Mouse (Mus musculus): ENCODE results near the gene Id3. TPM values are rescaled to one million over a fixed set of nuclear protein-coding genes. Genes with fewer than 3 reads are reported as not detected.
A peak's percentile ranks its signal among the peaks of the same experiment; 100 is the strongest.

Gene Id3
- polyA plus RNA-seq, 1 experiment from 2014 or later = 114 TPM

DNA sequence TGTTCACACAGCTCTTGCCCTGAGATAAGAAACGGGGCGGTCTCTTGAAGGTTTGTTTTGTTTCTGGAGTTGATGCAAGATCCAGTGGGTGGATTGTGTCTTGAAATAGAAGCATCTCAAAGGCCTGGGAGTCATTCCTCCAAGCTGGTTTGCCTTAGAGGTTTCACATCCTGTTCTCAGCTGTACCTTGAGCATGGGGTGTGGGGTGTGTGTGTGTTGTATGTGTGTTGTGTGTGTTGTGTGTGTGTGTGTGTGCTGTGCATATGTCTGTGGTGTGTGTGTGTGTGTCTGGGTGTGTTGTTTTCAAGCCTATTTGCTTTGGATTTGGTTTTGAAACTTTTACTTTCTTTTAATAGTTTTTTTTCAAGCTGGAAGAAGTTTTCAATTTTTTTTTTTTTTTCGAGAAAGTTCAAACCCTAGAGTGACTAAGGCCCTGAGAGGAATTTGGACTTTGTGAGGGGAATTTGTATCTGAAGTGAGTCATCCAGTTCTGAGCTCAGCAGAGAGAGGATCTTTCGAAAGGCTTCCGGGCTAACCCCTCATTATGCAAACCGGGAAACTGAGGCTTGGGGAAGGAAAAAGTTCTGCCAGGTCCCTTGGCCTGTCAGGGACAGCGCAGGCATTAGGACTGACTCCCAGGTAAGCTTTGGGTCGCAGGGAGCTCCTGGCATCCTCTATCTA, 20.0 kb upstream of the Id3 start:
- no peaks in the 10 kb centered on the region for H3K4me1 ChIP-seq (ENCODE audit: control insufficient read depth, insufficient read depth, low read length)
- no peak overlapping the region for H3K4me3 ChIP-seq (ENCODE audit: low read depth, low read length)
- H3K9me3 ChIP-seq (replicated peaks; ENCODE audit: control insufficient read depth, low read length, poor library complexity, severe bottlenecking) = no peaks in the 10 kb centered on the region
- no peak for ATAC-seq
- H3K27ac ChIP-seq (ENCODE audit: low read length) = no peak overlapping the region
- H3K4me2 ChIP-seq (ENCODE audit: low read length) = no peak overlapping the region
- H3K9ac ChIP-seq (ENCODE audit: low read depth, low read length) = no peak overlapping the region
- H3K27me3 ChIP-seq (ENCODE audit: control insufficient read depth, insufficient read depth, low read depth, low read length) = no peaks in the 10 kb centered on the region
- H3K36me3 ChIP-seq (ENCODE audit: control insufficient read depth, insufficient read depth, low read length) = no peaks in the 10 kb centered on the region
- 79% methylated on average over 8 of the region's 8 CpGs for WGBS

DNA sequence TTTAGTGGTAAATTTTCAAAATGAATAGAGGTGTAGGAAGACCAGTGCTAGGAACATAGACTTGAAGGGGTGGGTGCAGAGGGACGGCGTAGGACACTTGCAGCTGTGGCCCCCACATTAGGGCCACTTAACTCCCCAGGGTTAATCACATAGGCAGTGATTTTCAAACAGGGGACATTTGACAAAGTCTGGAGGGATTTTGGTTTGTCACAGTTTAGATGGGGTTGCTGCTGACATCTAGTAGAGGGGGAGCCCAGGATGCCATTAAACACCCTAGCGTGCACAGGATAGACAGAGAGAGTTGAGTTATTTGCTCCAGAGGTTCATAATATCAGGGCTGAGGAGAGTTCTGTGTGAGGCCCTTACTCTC, 19.5 kb upstream of the Id3 start:
- H3K4me1 ChIP-seq (ENCODE audit: control insufficient read depth, insufficient read depth, low read length) = no peaks in the 10 kb centered on the region
- H3K36me3 ChIP-seq (ENCODE audit: control insufficient read depth, insufficient read depth, low read length) = no peaks in the 10 kb centered on the region
- WGBS = 89% methylated on average over 3 of the region's 3 CpGs
- no peaks in the 10 kb centered on the region for H3K27me3 ChIP-seq (ENCODE audit: control insufficient read depth, insufficient read depth, low read depth, low read length)
- H3K9ac ChIP-seq (ENCODE audit: low read depth, low read length) = no peak overlapping the region
- no peak overlapping the region for H3K4me2 ChIP-seq (ENCODE audit: low read length)
- H3K4me3 ChIP-seq (ENCODE audit: low read depth, low read length) = no peak overlapping the region
- no peak for ATAC-seq
- no peaks in the 10 kb centered on the region for H3K9me3 ChIP-seq (replicated peaks; ENCODE audit: control insufficient read depth, low read length, poor library complexity, severe bottlenecking)
- no peak overlapping the region for H3K27ac ChIP-seq (ENCODE audit: low read length)

DNA sequence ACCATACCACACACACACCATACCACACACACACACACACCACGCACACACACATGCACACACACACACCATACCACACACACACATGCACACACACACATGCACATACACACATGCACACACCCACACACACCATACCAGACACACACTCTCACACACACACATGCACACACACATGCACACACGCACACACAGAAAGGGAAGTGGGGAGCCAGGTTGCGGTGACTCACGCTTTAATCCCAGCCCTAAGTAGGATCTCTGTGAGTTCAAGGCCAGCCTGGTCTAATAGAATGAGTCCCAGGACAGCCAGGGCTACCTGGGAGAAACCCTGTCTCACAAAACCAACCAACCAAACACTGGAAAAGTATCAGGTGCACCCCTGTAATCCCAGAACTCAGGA, 18.7 kb upstream of the Id3 start:
- Histone ChIP-seq H3K27me3 (ENCODE audit: control insufficient read depth, insufficient read depth, low read depth, low read length) (no peaks in the 10 kb centered on the region), H3K4me3 (ENCODE audit: low read depth, low read length) (no peak overlapping the region), H3K27ac (ENCODE audit: low read length) (no peak overlapping the region), H3K9ac (ENCODE audit: low read depth, low read length) (no peak overlapping the region), H3K4me1 (ENCODE audit: control insufficient read depth, insufficient read depth, low read length) (no peaks in the 10 kb centered on the region), H3K9me3 (replicated peaks; ENCODE audit: control insufficient read depth, low read length, poor library complexity, severe bottlenecking) (no peaks in the 10 kb centered on the region), H3K4me2 (ENCODE audit: low read length) (no peak overlapping the region), H3K36me3 (ENCODE audit: control insufficient read depth, insufficient read depth, low read length) (no peaks in the 10 kb centered on the region)
- ATAC-seq = no peak
- WGBS = 98% methylated on average over 4 of the region's 4 CpGs

DNA sequence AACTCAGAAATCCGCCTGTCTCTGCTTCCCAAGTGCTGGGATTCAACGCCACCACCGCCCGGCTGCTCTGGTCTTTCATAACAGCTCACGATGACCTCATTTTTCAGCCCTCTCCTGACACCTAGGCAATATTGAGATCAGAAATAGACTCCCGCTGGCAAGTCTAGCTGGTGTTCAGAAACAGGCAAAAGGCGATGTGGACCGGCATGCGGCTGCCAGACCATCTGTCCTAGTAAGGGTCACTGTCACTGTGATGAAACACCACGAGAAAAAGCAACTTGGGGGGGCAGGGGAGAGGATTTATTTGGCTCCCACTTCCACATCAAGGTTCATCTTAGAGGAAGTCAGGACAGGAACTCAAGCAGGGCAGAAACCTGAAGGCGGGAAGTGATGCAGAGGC, 17.8 kb upstream of the Id3 start:
- Histone ChIP-seq H3K4me2 (ENCODE audit: low read length) (no peak overlapping the region), H3K36me3 (ENCODE audit: control insufficient read depth, insufficient read depth, low read length) (no peaks in the 10 kb centered on the region), H3K4me3 (ENCODE audit: low read depth, low read length) (no peak overlapping the region), H3K9me3 (replicated peaks; ENCODE audit: control insufficient read depth, low read length, poor library complexity, severe bottlenecking) (no peaks in the 10 kb centered on the region), H3K27ac (ENCODE audit: low read length) (no peak overlapping the region), H3K4me1 (ENCODE audit: control insufficient read depth, insufficient read depth, low read length) (no peaks in the 10 kb centered on the region), H3K9ac (ENCODE audit: low read depth, low read length) (no peak overlapping the region), H3K27me3 (ENCODE audit: control insufficient read depth, insufficient read depth, low read depth, low read length) (no peaks in the 10 kb centered on the region)
- ATAC-seq = no peak
- WGBS = 94% methylated on average over 11 of the region's 11 CpGs

DNA sequence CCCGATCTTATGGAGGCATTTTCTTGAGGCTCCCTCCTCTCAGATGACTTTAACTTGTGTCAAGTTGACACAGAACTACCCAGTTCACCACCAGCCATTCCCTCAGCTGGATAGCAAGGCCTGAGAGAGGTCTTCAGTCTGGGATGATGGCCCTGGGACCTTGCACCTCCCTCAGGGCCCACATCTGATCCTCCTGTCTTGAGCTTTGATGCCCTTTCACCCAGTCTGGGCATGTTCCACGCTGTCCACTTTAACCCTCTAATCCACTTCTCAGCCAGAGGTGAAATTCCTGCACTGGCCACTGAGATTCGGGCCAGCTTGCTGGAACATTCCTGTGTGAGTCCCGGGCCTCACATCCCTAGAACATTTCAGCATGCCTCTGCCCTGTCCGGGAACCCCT, 17.3 kb upstream of the Id3 start:
- H3K27me3 ChIP-seq (ENCODE audit: control insufficient read depth, insufficient read depth, low read depth, low read length) = no peaks in the 10 kb centered on the region
- no peak overlapping the region for H3K9ac ChIP-seq (ENCODE audit: low read depth, low read length)
- no peak overlapping the region for H3K4me3 ChIP-seq (ENCODE audit: low read depth, low read length)
- no peak overlapping the region for H3K27ac ChIP-seq (ENCODE audit: low read length)
- WGBS = 75% methylated on average over 5 of the region's 5 CpGs
- H3K4me2 ChIP-seq (ENCODE audit: low read length) = no peak overlapping the region
- no peaks in the 10 kb centered on the region for H3K36me3 ChIP-seq (ENCODE audit: control insufficient read depth, insufficient read depth, low read length)
- H3K4me1 ChIP-seq (ENCODE audit: control insufficient read depth, insufficient read depth, low read length) = no peaks in the 10 kb centered on the region
- no peaks in the 10 kb centered on the region for H3K9me3 ChIP-seq (replicated peaks; ENCODE audit: control insufficient read depth, low read length, poor library complexity, severe bottlenecking)
- no peak for ATAC-seq

DNA sequence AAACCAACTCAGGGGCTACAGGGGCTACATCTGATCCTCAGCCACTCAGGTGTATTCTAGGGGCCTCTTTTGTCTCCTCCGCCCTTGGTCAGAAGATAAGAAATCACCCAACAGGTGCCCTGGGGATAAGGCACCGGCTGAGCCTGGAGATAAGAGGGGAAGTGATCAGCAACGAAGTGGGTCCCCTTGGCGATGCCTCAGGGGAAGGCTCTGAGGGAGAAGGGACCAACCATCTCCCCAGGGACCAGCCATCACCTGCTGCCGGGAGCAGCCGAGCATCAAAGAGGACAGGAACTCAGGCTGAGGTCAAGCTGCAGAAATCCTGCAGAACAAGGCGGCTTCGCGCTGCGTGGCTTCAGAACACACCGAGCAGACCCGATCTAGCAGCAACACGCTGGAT, 15.6 kb upstream of the Id3 start:
- Histone ChIP-seq H3K9me3 (replicated peaks; ENCODE audit: control insufficient read depth, low read length, poor library complexity, severe bottlenecking) (no peaks in the 10 kb centered on the region), H3K36me3 (ENCODE audit: control insufficient read depth, insufficient read depth, low read length) (no peaks in the 10 kb centered on the region), H3K27me3 (ENCODE audit: control insufficient read depth, insufficient read depth, low read depth, low read length) (no peaks in the 10 kb centered on the region), H3K27ac (ENCODE audit: low read length) (no peak overlapping the region), H3K4me1 (ENCODE audit: control insufficient read depth, insufficient read depth, low read length) (no peaks in the 10 kb centered on the region), H3K9ac (ENCODE audit: low read depth, low read length) (no peak overlapping the region), H3K4me2 (ENCODE audit: low read length) (no peak overlapping the region), H3K4me3 (ENCODE audit: low read depth, low read length) (no peak overlapping the region)
- no peak for ATAC-seq
- 68% methylated on average over 13 of the region's 13 CpGs for WGBS

DNA sequence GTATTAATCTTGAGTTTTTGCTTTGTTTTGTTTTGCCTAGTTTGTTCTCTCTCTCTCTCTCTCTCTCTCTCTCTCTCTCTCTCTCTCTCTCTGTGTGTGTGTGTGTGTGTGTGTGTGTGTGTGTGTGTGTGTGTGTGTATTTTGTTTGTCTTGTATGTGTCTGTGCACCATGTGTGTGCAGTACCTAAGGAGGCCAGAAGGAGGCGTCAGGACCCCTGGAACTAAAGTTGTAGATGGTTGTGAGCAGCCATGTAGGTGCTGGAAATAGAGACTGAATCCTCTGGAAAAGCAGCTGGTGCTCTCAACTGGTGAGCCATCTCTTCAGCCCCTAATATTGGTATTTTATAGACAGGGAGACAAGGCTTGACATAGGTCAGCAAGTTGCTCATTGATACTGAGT, 13.5 kb upstream of the Id3 start:
- ATAC-seq = no peak
- H3K4me3 ChIP-seq (ENCODE audit: low read depth, low read length) = no peak overlapping the region
- H3K27me3 ChIP-seq (ENCODE audit: control insufficient read depth, insufficient read depth, low read depth, low read length) = no peaks in the 10 kb centered on the region
- H3K4me2 ChIP-seq (ENCODE audit: low read length) = no peak overlapping the region
- no peaks in the 10 kb centered on the region for H3K9me3 ChIP-seq (replicated peaks; ENCODE audit: control insufficient read depth, low read length, poor library complexity, severe bottlenecking)
- no peak overlapping the region for H3K9ac ChIP-seq (ENCODE audit: low read depth, low read length)
- no peaks in the 10 kb centered on the region for H3K36me3 ChIP-seq (ENCODE audit: control insufficient read depth, insufficient read depth, low read length)
- H3K4me1 ChIP-seq (ENCODE audit: control insufficient read depth, insufficient read depth, low read length) = peaks cover 4% of the 10 kb centered on the region; the same call in 1 of the 2 replicates
- no peak overlapping the region for H3K27ac ChIP-seq (ENCODE audit: low read length)
- 82% methylated on average over 1 of the region's 1 CpGs for WGBS

DNA sequence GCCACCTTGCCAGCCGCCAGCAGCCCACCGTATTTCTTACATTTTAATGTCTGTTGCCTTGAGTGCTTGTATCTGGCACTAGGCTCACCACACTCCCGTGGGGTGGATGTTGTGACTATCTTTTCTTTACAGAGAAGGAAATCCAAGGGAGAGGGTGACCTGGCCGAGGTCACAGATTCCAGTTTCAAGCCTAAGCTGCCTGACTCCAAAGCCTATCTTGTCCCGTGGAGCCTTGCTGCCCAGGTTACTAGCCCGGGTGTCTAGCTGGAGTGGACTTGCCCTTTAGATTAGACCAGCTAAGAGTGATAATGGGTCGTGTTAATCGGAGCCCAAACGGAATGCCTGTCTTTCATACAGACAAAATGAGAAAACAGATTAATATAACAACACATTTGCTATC, 9.5 kb upstream of the Id3 start:
- no peak for ATAC-seq
- no peak overlapping the region for H3K4me2 ChIP-seq (ENCODE audit: low read length)
- H3K9me3 ChIP-seq (replicated peaks; ENCODE audit: control insufficient read depth, low read length, poor library complexity, severe bottlenecking) = no peaks in the 10 kb centered on the region
- 0 out of 2 replicates have a peak overlapping the region, but pooled peaks have one; percentile 26 for H3K9ac ChIP-seq (ENCODE audit: low read depth, low read length)
- peaks cover 13% of the 10 kb centered on the region for H3K4me1 ChIP-seq (ENCODE audit: control insufficient read depth, insufficient read depth, low read length)
- H3K27ac ChIP-seq (ENCODE audit: low read length) = peak overlapping the region; percentile 80
- H3K27me3 ChIP-seq (ENCODE audit: control insufficient read depth, insufficient read depth, low read depth, low read length) = no peaks in the 10 kb centered on the region
- 11% methylated on average over 9 of the region's 9 CpGs for WGBS
- H3K36me3 ChIP-seq (ENCODE audit: control insufficient read depth, insufficient read depth, low read length) = no peaks in the 10 kb centered on the region
- no peak overlapping the region for H3K4me3 ChIP-seq (ENCODE audit: low read depth, low read length)

DNA sequence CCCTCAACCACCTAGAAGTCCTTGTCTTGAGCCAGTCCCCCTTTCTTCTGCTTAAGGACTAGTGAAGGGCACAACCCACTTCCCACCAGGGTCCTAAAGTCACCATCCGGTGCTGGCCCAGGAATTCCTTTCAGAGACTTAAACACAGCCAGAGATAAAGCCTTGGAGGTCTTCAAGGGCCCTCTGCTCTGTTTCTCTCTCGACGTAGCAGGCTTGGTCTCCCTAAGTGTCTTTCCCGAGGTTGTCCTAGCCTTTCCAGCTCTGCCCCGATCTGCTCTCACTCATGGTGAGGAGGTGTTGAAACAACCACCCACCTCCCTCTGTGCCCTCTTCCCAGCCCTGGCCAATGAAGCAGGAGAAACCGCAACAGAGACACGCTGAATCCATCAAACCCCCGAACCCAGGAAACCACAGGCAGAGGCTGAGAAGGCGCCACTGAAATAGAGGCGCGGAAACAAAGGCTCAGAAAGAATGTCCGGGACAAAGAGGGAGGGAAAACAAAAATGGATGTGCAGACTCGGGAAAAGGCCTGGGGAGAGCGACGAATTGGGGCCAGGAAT, 8.8 kb upstream of the Id3 start:
- 1% methylated on average over 15 of the region's 15 CpGs for WGBS
- Histone ChIP-seq H3K36me3 (ENCODE audit: control insufficient read depth, insufficient read depth, low read length) (no peaks in the 10 kb centered on the region), H3K27ac (ENCODE audit: low read length) (peak overlapping the region; percentile 80), H3K4me2 (ENCODE audit: low read length) (peak overlapping the region; percentile 65), H3K9ac (ENCODE audit: low read depth, low read length) (peak overlapping the region; percentile 64), H3K27me3 (ENCODE audit: control insufficient read depth, insufficient read depth, low read depth, low read length) (no peaks in the 10 kb centered on the region), H3K9me3 (replicated peaks; ENCODE audit: control insufficient read depth, low read length, poor library complexity, severe bottlenecking) (no peaks in the 10 kb centered on the region), H3K4me3 (ENCODE audit: low read depth, low read length) (peak overlapping the region; percentile 40), H3K4me1 (ENCODE audit: control insufficient read depth, insufficient read depth, low read length) (peaks cover 13% of the 10 kb centered on the region)
- ATAC-seq = peak; percentile 30
